Mouse (Mus musculus) G1E-ER4 (cell line): ENCODE results near the gene Parp6. TPM values are rescaled to one million over a fixed set of nuclear protein-coding genes. Genes with fewer than 3 reads are reported as not detected.

ENCODE experiments used
- GATA1 ChIP-seq: IDR thresholded peaks from one replicate; pipeline ENCODE4 v1.8.0; 2012; ENCODE audit warnings: low read length, inconsistent platforms
- polyA plus RNA-seq: library from polyadenylated mRNA; stranded (reverse); fragments of >175 nt; gene quantifications from 2 replicates; pipeline ENCODE4 v1.2.3, GENCODE M21; 2012

Gene Parp6
- polyA plus RNA-seq, 1 experiment, result 8.4 TPM

- no peak for TF ChIP-seq GATA1
Observed at GRCm38 (mm10) chr9:59639936-59640335, 22.9 kb downstream of the Parp6 start.

GRCm38 (mm10) chr9:59641320-59641719 is 24.2 kb downstream of the Parp6 start:
- no peak for TF ChIP-seq GATA1

GRCm38 (mm10) chr9:59649911-59650310 is 32.8 kb downstream of the Parp6 start:
- no peak for TF ChIP-seq GATA1

GRCm38 (mm10) chr9:59653371-59653770 is 36.3 kb downstream of the Parp6 start:
- no peak for TF ChIP-seq GATA1

GRCm38 (mm10) chr9:59654450-59654983 is 37.4 kb downstream of the Parp6 start:
- TF ChIP-seq GATA1, result no peak

GRCm38 (mm10) chr9:59655958-59656634 is 39.0 kb downstream of the Parp6 start, which contains the start of gene Pkm:
Gene Pkm, plus strand, starts transcription at chr9:59656368.
- no peak for TF ChIP-seq GATA1

- no peak for TF ChIP-seq GATA1
Observed at GRCm38 (mm10) chr9:59656635-59657617, 39.8 kb downstream of the Parp6 start.

GRCm38 (mm10) chr9:59658146-59658545 is 41.1 kb downstream of the Parp6 start:
- no peak for TF ChIP-seq GATA1

- no peak for TF ChIP-seq GATA1
Observed at GRCm38 (mm10) chr9:59659036-59660026, 42.2 kb downstream of the Parp6 start.

GRCm38 (mm10) chr9:59660421-59660820 is 43.3 kb downstream of the Parp6 start:
- no peak for TF ChIP-seq GATA1

- TF ChIP-seq GATA1, result no peak
Observed at GRCm38 (mm10) chr9:59661298-59661975, 44.4 kb downstream of the Parp6 start.

- no peak for TF ChIP-seq GATA1
Observed at GRCm38 (mm10) chr9:59663226-59663625, 46.1 kb downstream of the Parp6 start.

GRCm38 (mm10) chr9:59663957-59664356 is 46.9 kb downstream of the Parp6 start:
- TF ChIP-seq GATA1, result no peak

- no peak for TF ChIP-seq GATA1
Observed at GRCm38 (mm10) chr9:59664664-59665256, 47.7 kb downstream of the Parp6 start.
